Mouse (Mus musculus) embryonic stem cell, embryonic (primary cell): Measurements from ENCODE around the gene Klhdc4.

Experiments used
- CTCF ChIA-PET, 4 experiments: fragments of 300-600 bp in 2 of 4; fragments of 350-600 bp in 2 of 4; sonication (Branson Sonifier 250); formaldehyde crosslinking; loops; one replicate each; lab custom pipeline; 2022; ENCODE audit warnings: inconsistent platforms in 2 of 4; lab: Charles Lee
- POLR2A ChIA-PET, 4 experiments: fragments of 300-600 bp in 2 of 4; fragments of 350-600 bp in 2 of 4; sonication (Branson Sonifier 250); formaldehyde crosslinking; loops; one replicate each; lab custom pipeline; 2022; ENCODE audit warnings: antibody characterized with exemption in 4 of 4, inconsistent platforms in 1 of 4; lab: Charles Lee

Klhdc4 gene

DNA sequence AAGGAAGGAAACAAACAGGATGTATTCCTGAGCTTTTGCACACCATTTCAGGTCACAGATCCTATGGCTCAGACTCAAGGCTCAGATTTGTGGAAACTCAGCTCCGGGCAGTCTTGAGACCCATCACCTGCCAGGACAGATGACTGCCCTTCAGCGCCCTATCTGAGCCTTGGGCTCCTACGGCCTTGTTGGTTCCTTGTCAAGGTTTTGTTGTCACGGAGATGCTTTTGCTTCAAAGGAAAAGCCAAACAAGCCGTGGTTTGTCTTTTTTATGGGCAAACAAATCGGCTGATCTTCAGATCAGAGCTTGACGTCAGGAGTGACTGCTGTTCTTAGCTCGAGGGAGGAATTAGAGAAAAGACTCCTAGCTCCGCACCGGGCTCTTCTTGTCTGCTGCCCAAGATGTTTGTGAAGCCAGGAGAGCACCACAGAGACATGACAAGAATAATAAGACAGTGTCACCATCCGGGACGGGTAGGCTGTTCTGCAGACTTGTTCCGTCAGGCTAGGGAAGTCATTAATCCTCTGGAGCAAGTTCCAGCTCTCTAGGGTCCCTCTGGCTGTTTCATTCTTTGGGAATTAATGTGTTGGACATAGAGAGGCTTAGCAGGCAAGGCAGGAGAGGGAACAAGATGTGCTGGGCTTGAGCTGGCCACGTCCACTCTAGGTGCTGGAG, 26.8 kb upstream of the Klhdc4 start:
- ChIA-PET POLR2A (interaction anchor here in 2 of 4 experiments (0.6 to 72.3 kb wide), 8 partner anchors 13 to 1299 kb away, joined by 3 to 3941 read pairs (median 4); partner anchors contain the start of gene Slc7a5 (in 2 of the 2)), CTCF (interaction anchor here in 1 of 4 experiments (2.1 kb wide), 1 partner anchor 53 kb away, joined by 7 read pairs; no protein-coding TSS in a partner anchor)

DNA sequence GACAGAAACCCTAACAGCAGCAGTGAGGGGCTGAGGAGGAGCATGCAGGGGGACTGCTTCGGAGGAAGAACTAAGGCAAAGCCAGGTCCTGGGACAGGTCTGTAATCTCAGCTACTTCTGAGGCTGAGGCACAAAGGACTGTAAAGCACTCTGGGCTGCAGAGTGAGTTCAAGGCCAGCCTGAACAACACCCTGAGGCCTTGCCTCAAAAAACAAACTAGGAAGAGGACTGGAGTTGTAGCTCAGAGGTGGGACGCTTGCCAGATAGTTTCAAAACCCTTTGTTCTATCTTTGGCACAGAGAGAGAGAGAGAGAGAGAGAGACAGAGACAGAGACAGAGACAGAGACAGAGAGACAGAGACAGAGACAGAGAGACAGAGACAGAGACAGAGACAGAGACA, 24.2 kb upstream of the Klhdc4 start:
- POLR2A ChIA-PET: interaction anchor here in 3 of 4 experiments (0.7 to 72.3 kb wide), 9 partner anchors 11 to 1444 kb away, joined by 3 to 3941 read pairs (median 81); partner anchors contain the start of genes Slc7a5 (in 2 of the 3), Banp (in 1 of the 3) and Klhdc4 (in 1 of the 3)

DNA sequence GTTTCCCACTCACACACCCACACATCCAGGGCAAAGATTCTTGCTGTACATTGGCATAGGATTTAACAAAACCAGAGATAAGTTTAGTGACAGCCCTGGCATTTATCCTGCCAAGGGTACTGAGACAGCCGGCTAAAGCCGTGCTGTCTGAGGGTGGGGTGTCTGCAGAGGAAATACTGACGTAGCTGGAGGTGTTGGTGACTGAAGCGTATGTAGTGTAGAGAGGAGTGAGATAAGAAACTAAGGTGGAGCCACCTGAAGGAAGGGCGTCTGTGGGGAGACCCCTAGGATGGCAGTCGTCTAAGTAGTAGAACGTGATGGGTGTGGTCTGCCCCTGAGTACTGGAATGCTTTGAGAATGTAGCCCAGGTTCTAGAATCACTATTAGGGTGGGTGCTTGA, 23.1 kb upstream of the Klhdc4 start:
- CTCF ChIA-PET: interaction anchor here in 3 of 4 experiments (0.6 to 5.4 kb wide), 15 partner anchors 9 to 250 kb away, joined by 3 to 151 read pairs (median 26); partner anchors contain the start of gene Slc7a5 (in 2 of the 3)
- POLR2A ChIA-PET: interaction anchor here in 3 of 4 experiments (0.6 to 72.3 kb wide), 32 partner anchors 8 to 944 kb away, joined by 3 to 3941 read pairs (median 24); partner anchors contain the start of genes Banp (in 2 of the 3), Klhdc4 (in 2 of the 3), Slc7a5 (in 2 of the 3) and Car5a (in 1 of the 3)

More for the DNA sequence above, 24.2 kb upstream of the Klhdc4 start:
- CTCF ChIA-PET: interaction anchor here in 3 of 4 experiments (0.5 to 4.9 kb wide), 7 partner anchors 21 to 656 kb away, joined by 3 to 85 read pairs (median 5); no protein-coding TSS in a partner anchor

DNA sequence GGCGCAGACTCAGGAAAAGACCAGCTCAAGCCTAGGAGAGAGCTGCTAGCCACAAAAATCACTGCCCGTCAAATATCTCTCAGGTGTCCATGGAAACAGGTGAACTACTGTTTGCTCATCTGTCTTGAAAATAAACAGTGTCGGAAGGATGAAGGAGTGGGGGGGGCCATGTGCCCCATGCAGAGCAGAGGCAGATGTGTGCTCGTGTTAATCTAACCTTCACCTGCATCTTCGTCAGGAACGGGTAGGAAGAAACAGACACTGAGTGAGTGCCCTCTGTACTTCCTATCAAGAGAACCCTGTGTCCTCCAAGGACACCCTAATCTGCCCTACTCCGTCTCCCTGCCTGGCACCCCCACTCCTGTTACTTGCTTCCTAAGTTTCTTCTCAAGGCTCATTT, 22.3 kb upstream of the Klhdc4 start:
- ChIA-PET CTCF (interaction anchor here (0.6 to 5.4 kb wide), 44 partner anchors 9 to 1030 kb away, joined by 3 to 151 read pairs (median 14); partner anchors contain the start of genes Slc7a5 (in 2 of the 4) and Klhdc4 (in 1 of the 4)), POLR2A (interaction anchor here (0.6 to 72.3 kb wide), 83 partner anchors 9 to 723 kb away, joined by 3 to 3941 read pairs (median 8); partner anchors contain the start of genes Slc7a5 (in 4 of the 4), Banp (in 2 of the 4), Fbxo31 (in 2 of the 4) and Klhdc4 (in 2 of the 4))

DNA sequence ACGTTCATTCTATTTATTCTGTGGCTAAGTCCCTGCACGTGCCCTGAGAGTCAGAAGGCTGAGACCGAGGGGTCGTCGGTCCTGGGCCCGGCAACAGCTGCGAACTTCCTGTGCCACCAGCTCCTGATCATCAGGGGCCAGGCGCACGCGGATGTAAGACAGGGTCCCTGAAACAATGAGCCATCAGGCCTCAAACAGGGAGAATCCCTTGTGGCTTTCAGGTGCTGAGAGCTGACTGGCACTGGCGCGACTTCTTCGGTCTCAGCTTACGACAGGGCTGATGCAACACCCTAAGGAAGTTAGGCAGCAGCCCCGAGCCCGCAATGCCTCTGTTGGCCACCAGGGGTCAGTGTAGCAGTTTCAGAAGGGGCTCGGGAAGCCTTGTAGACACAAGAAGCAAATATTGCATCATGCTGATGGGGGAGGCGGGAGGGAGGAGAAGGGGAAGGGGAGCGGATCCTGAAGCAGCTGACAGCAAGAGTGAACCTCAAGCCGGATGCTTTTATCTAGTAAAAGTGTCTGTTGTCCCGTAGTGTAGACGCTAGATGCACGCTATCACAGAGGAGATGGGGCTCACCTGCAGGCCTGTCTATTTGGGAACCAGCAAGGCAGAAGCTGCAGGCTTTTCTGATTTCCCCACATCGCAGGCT, 21.6 kb upstream of the Klhdc4 start:
- CTCF ChIA-PET: interaction anchor here (0.6 to 5.4 kb wide), 101 partner anchors 9 to 519 kb away, joined by 3 to 151 read pairs (median 5); partner anchors contain the start of genes Slc7a5 (in 2 of the 4), Banp (in 1 of the 4), Klhdc4 (in 1 of the 4) and Zfpm1 (in 1 of the 4)

GRCm38 (mm10) chr8:121850436-121850820, 21.1 kb upstream of the Klhdc4 start:
- CTCF ChIA-PET: interaction anchor here (0.6 to 5.4 kb wide), 133 partner anchors 8 to 1585 kb away, joined by 3 to 151 read pairs (median 5); partner anchors contain the start of genes Slc7a5 (in 2 of the 4), Banp (in 1 of the 4), Klhdc4 (in 1 of the 4) and Mvd (in 1 of the 4)
- POLR2A ChIA-PET: interaction anchor here (0.6 to 72.3 kb wide), 163 partner anchors 8 to 1402 kb away, joined by 3 to 3941 read pairs (median 5); partner anchors contain the start of genes Slc7a5 (in 4 of the 4), Klhdc4 (in 3 of the 4), Zfpm1 (in 3 of the 4) and Banp (in 2 of the 4)

More for the DNA sequence above, 21.6 kb upstream of the Klhdc4 start:
- POLR2A ChIA-PET: interaction anchor here (0.5 to 72.3 kb wide), 148 partner anchors 9 to 1402 kb away, joined by 3 to 3941 read pairs (median 5); partner anchors contain the start of genes Slc7a5 (in 4 of the 4), Zfpm1 (in 3 of the 4), Banp (in 2 of the 4) and Fbxo31 (in 2 of the 4)

GRCm38 (mm10) chr8:121850018-121850417, 20.6 kb upstream of the Klhdc4 start:
- ChIA-PET CTCF (interaction anchor here (0.6 to 5.4 kb wide), 136 partner anchors 8 to 1736 kb away, joined by 3 to 151 read pairs (median 5); partner anchors contain the start of genes Slc7a5 (in 2 of the 4), 6430548M08Rik (in 1 of the 4), Banp (in 1 of the 4) and Klhdc4 (in 1 of the 4)), POLR2A (interaction anchor here (0.6 to 72.3 kb wide), 145 partner anchors 8 to 1322 kb away, joined by 3 to 3941 read pairs (median 5); partner anchors contain the start of genes Slc7a5 (in 4 of the 4), Klhdc4 (in 3 of the 4), Banp (in 2 of the 4) and Fbxo31 (in 2 of the 4))

- ChIA-PET POLR2A (interaction anchor here (0.6 to 72.3 kb wide), 51 partner anchors 7 to 475 kb away, joined by 3 to 3941 read pairs (median 16); partner anchors contain the start of genes Slc7a5 (in 4 of the 4), Klhdc4 (in 3 of the 4), Banp (in 2 of the 4) and Zfpm1 (in 1 of the 4)), CTCF (interaction anchor here (0.6 to 5.4 kb wide), 74 partner anchors 7 to 594 kb away, joined by 3 to 151 read pairs (median 6); partner anchors contain the start of genes Slc7a5 (in 2 of the 4), Banp (in 1 of the 4), Klhdc4 (in 1 of the 4) and Mvd (in 1 of the 4))
These were observed 19.9 kb upstream of the Klhdc4 start for GRCm38 (mm10) chr8:121849303-121849702.

- CTCF ChIA-PET: interaction anchor here in 2 of 4 experiments (1.5 to 5.4 kb wide), 7 partner anchors 61 to 421 kb away, joined by 4 to 151 read pairs (median 17); partner anchors contain the start of gene Slc7a5 (in 1 of the 2)
- POLR2A ChIA-PET: interaction anchor here in 3 of 4 experiments (0.6 to 72.3 kb wide), 17 partner anchors 16 to 381 kb away, joined by 3 to 3941 read pairs (median 5); partner anchors contain the start of genes Slc7a5 (in 2 of the 3) and Klhdc4 (in 1 of the 3)
These were observed 19.1 kb upstream of the Klhdc4 start for GRCm38 (mm10) chr8:121848495-121848894.

DNA sequence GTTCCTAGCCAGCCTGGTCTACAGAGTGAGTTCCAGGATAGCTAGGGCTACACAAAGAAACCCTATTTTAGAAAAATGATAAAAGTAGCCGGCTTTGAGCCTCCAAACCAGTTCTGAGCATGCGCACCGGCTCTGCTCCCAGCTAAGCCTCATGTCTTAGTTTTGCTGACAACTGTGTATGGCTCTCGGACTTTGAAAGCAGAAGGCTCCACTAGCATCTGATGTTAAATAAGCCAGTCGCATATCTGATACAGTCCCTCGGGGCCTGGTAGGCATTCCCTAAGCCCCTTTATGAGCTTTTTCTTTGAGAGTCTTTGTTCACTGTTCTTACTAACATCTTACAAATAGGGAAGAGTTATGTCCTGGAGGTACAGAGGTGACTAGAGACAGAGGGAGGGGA, 18.6 kb upstream of the Klhdc4 start:
- ChIA-PET CTCF (interaction anchor here in 3 of 4 experiments (0.7 to 5.4 kb wide), 9 partner anchors 15 to 422 kb away, joined by 3 to 151 read pairs (median 6); partner anchors contain the start of gene Slc7a5 (in 1 of the 3)), POLR2A (interaction anchor here in 3 of 4 experiments (0.6 to 72.3 kb wide), 22 partner anchors 16 to 385 kb away, joined by 3 to 3941 read pairs (median 4); partner anchors contain the start of genes Slc7a5 (in 2 of the 3) and Klhdc4 (in 1 of the 3))

GRCm38 (mm10) chr8:121847261-121847822, 18.0 kb upstream of the Klhdc4 start:
- CTCF ChIA-PET: interaction anchor here (0.7 to 5.4 kb wide), 8 partner anchors 15 to 86 kb away, joined by 3 to 137 read pairs (median 5); no protein-coding TSS in a partner anchor
- POLR2A ChIA-PET: interaction anchor here in 3 of 4 experiments (0.6 to 72.3 kb wide), 18 partner anchors 15 to 385 kb away, joined by 3 to 3941 read pairs (median 3); partner anchors contain the start of genes Slc7a5 (in 2 of the 3) and Klhdc4 (in 1 of the 3)

- ChIA-PET CTCF (interaction anchor here in 3 of 4 experiments (0.6 to 2.4 kb wide), 3 partner anchors 64 to 136 kb away, joined by 3 to 6 read pairs (median 6); no protein-coding TSS in a partner anchor), POLR2A (interaction anchor here in 3 of 4 experiments (0.7 to 72.3 kb wide), 3 partner anchors 25 to 57 kb away, joined by 3 to 3941 read pairs (median 1986); partner anchors contain the start of gene Slc7a5 (in 2 of the 3))
These were observed 17.4 kb upstream of the Klhdc4 start for GRCm38 (mm10) chr8:121846815-121847214.

DNA sequence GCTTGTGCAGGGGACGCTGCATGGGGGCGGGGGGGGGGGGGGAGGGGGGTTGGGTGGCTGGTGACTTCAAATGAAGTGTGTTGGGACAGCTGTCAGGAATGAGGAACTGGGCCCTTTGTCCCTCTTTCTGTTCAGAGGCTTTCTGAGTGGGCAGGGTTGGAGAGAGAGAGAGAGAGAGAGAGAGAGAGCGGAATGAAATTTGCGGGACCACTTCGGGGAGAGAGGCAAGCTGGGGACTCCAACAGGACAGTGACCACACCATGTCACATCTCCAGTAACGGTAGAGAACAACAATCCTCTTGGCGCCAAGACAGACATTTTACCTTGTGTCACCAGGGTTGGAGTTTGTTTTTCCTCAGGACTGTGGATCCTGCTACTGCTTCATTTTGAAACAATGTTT, 15.4 kb upstream of the Klhdc4 start:
- CTCF ChIA-PET: interaction anchor here in 2 of 4 experiments (0.6 to 2.2 kb wide), 4 partner anchors 13 to 197 kb away, joined by 3 to 8 read pairs (median 4); no protein-coding TSS in a partner anchor

DNA sequence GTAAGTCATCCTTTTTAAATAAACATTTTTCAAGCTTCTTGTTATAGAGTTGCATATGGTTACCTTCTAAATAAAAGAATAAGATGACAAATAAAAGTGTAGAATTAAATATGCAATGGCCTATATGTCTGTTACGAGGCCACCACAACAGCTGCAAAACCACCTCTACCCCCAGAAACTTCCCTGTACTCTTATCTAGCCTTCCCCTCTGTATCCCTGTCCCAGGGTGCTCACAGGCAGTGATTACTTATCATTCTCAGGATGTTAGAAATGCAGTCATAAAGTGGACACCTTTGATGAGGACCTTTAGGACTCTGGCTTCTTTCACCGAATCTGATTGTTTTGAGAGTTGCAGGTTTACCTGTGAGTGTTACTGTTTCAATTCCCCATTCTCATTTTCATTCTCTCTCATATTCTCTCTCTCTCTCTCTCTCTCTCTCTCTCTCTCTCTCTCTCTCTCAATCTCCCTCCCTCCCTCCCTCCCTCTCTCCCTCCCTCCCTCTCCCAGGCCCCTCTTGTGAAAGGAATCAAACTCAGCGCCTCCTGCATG, 13.9 kb upstream of the Klhdc4 start:
- CTCF ChIA-PET: interaction anchor here (0.7 to 2.9 kb wide), 8 partner anchors 11 to 228 kb away, joined by 3 to 52 read pairs (median 6); no protein-coding TSS in a partner anchor
- POLR2A ChIA-PET: interaction anchor here in 3 of 4 experiments (0.5 to 72.3 kb wide), 9 partner anchors 8 to 218 kb away, joined by 3 to 3941 read pairs (median 6); partner anchors contain the start of genes Klhdc4 (in 1 of the 3) and Slc7a5 (in 1 of the 3)

More for the DNA sequence above, 15.4 kb upstream of the Klhdc4 start:
- POLR2A ChIA-PET: interaction anchor here (0.7 to 72.3 kb wide), 7 partner anchors 13 to 63 kb away, joined by 3 to 3941 read pairs (median 4); partner anchors contain the start of genes Slc7a5 (in 2 of the 4) and Klhdc4 (in 1 of the 4)
